Mouse (Mus musculus): ENCODE data around the gene Mki67. TPM values are rescaled to one million over a fixed set of nuclear protein-coding genes. Genes with fewer than 3 reads are reported as not detected.

The Mki67 gene
- total RNA-seq, 2 experiments from 2014 or later: 458 to 564 TPM

Other genes with a start within 250 kb of the Mki67 start
- not detected in 2 replicates for gene Clrn3, start 187.7 kb downstream of the Mki67 start, total RNA-seq (2015)
- 0.28 TPM in 1 of 2 replicates, not detected in the other for gene Clrn3, start 187.7 kb downstream of the Mki67 start, total RNA-seq (2017)
- gene Ptpre, start 178.9 kb downstream of the Mki67 start, total RNA-seq (2015): 86.4 and 88.1 TPM in 2 replicates
- 83.6 and 93.5 TPM in 2 replicates for gene Ptpre, start 178.9 kb downstream of the Mki67 start, total RNA-seq (2017)

All from megakaryocyte, adult 5-6 weeks (primary cell).